Mouse (Mus musculus) kidney, embryonic 15.5 days (tissue): ENCODE data around the gene Atp6v1a. TPM values are rescaled to one million over a fixed set of nuclear protein-coding genes. Genes with fewer than 3 reads are reported as not detected.

Source experiments
- ATAC-seq: fragments of 200-750 bp; cut with Nextera tagmentation; replicated peaks from 2 replicates; pipeline ENCODE4 v1.8.0; 2017; ENCODE audit warnings: moderate TSS enrichment; ENCODE audit not compliant: low FRiP score
- H3K27ac ChIP-seq: fragments of 300-500 bp; sonication (generic); 2 replicates; pipeline ENCODE4 v1.5.1; 2015; ENCODE audit warnings: mild to moderate bottlenecking, inconsistent platforms
- H3K27me3 ChIP-seq: fragments of 300-500 bp; sonication (generic); 2 replicates; pipeline ENCODE4 v1.6.1; 2015; ENCODE audit warnings: inconsistent platforms
- H3K36me3 ChIP-seq: fragments of 300-500 bp; sonication (generic); 2 replicates; pipeline ENCODE4 v1.6.1; 2015; ENCODE audit warnings: inconsistent platforms
- H3K4me1 ChIP-seq: fragments of 300-500 bp; sonication (generic); 2 replicates; pipeline ENCODE4 v1.6.1; 2015; ENCODE audit warnings: inconsistent platforms
- H3K4me2 ChIP-seq: fragments of 300-500 bp; sonication (generic); 2 replicates; pipeline ENCODE4 v1.6.1; 2015; ENCODE audit warnings: moderate library complexity, mild to moderate bottlenecking, inconsistent platforms
- H3K4me3 ChIP-seq: fragments of 300-500 bp; sonication (generic); replicated peaks from 2 replicates; pipeline ENCODE4 v1.5.1; 2015; ENCODE audit warnings: mild to moderate bottlenecking, inconsistent platforms
- H3K9ac ChIP-seq: fragments of 300-500 bp; sonication (generic); 2 replicates; pipeline ENCODE4 v1.6.1; 2015; ENCODE audit warnings: mild to moderate bottlenecking, inconsistent platforms
- H3K9me3 ChIP-seq: fragments of 300-500 bp; sonication (generic); replicated peaks from 2 replicates; pipeline ENCODE4 v1.6.1; 2016; ENCODE audit warnings: inconsistent platforms
- WGBS: fragments of 180-500 bp; shearing (Covaris S2); methylation state at CpG from one replicate; pipeline ENCODE4 v1.1.7; 2015; ENCODE audit warnings: mixed read lengths; 5-methylcytosine and 5-hydroxymethylcytosine counted together
- polyA plus RNA-seq: library from polyadenylated mRNA; unstranded; fragments of >200 nt; fragmentation: Nextera tagmentation; extraction: Ambion mirVana; gene quantifications from 2 replicates; pipeline ENCODE4 v1.2.1, GENCODE M21; 2015

Gene Atp6v1a
- polyA plus RNA-seq, 1 experiment from 2014 or later: 77.5 TPM

DNA sequence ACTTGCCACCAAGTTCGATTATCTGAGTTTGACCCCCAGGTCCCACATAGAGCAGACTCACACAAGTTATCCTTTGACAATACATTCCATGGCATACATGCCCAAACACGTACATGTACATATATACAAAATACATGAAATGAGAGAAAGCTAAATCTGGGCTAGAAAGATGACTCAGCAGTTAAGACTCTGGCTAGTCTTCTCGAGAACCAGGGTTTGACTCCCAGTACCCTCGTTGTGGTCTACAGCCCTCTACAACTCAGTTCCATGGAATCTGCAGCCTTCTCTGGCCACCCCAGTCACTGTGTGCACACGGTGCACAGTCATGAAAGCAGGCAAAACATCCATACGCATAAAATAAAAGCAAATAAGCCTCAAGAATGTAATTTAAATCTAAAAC lies 87.1 kb downstream of the Atp6v1a start:
- no peaks in the 10 kb centered on the region for H3K36me3 ChIP-seq
- no peak overlapping the region for H3K4me3 ChIP-seq
- WGBS: 84% methylated on average over 6 of the region's 6 CpGs
- H3K9ac ChIP-seq: no peak overlapping the region
- no peaks in the 10 kb centered on the region for H3K4me1 ChIP-seq
- no peaks in the 10 kb centered on the region for H3K27me3 ChIP-seq
- no peak for ATAC-seq
- H3K27ac ChIP-seq: no peak overlapping the region
- no peak overlapping the region for H3K4me2 ChIP-seq
- no peaks in the 10 kb centered on the region for H3K9me3 ChIP-seq

DNA sequence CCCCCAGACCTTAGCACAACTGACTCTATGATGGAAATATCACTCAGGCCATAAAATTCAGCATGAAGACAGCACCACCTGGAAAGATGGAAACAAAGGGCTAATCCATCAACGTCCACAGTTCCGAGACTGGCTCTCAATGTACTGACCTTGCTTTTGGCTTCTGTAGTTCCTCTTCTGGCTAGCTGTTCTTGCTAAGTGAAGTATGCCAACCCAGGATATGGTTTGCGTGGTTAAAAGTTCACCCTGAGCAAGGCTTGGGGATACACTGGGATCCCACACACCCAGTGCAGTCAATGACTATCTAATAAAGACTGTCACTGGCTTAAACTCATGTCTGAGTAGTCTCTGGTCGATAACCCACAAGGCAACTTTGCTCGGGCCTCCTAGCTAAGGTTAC lies 89.4 kb downstream of the Atp6v1a start:
- 79% methylated on average over 5 of the region's 5 CpGs for WGBS
- H3K36me3 ChIP-seq: no peaks in the 10 kb centered on the region
- no peak overlapping the region for H3K4me2 ChIP-seq
- no peaks in the 10 kb centered on the region for H3K27me3 ChIP-seq
- no peak overlapping the region for H3K4me3 ChIP-seq
- no peaks in the 10 kb centered on the region for H3K4me1 ChIP-seq
- no peak overlapping the region for H3K27ac ChIP-seq
- no peak overlapping the region for H3K9ac ChIP-seq
- no peak for ATAC-seq
- no peaks in the 10 kb centered on the region for H3K9me3 ChIP-seq

DNA sequence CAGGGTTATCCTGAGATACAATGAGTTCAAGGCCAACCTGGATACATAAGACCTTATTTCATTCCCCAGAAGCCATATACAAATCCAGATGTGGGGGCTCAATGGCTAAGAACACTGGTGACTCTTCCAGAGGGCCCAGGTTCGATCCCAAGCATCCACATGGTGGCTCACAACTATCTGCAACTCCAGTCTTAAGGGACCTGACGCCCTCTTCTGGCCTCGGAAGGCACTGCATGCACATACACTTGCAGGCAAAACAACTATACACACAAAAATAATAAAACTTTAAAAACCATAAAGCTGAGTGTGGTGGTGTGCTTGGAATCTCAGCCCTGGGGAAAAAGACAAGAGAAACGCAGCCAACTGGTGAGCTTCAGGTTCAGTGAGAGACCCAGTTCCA lies 100.4 kb downstream of the Atp6v1a start:
- H3K27ac ChIP-seq: no peak overlapping the region
- no peak overlapping the region for H3K4me2 ChIP-seq
- no peak overlapping the region for H3K9ac ChIP-seq
- no peaks in the 10 kb centered on the region for H3K9me3 ChIP-seq
- no peaks in the 10 kb centered on the region for H3K27me3 ChIP-seq
- ATAC-seq: no peak
- H3K36me3 ChIP-seq: peaks cover 6% of the 10 kb centered on the region; the same call in 1 of the 2 replicates
- 83% methylated on average over 4 of the region's 4 CpGs for WGBS
- H3K4me1 ChIP-seq: no peaks in the 10 kb centered on the region
- no peak overlapping the region for H3K4me3 ChIP-seq

Other genes with a start within 250 kb of the Atp6v1a start
- 15.2 and 16.7 TPM in 2 replicates for gene Ccdc191, start 249.9 kb downstream of the Atp6v1a start, polyA plus RNA-seq
- gene Qtrt2, start 212.9 kb downstream of the Atp6v1a start, polyA plus RNA-seq: 30.3 and 34.5 TPM in 2 replicates
- gene Zdhhc23, start 159.9 kb downstream of the Atp6v1a start, polyA plus RNA-seq: 1.7 and 1.9 TPM in 2 replicates
- gene Gramd1c, start 76.4 kb downstream of the Atp6v1a start, polyA plus RNA-seq: 6.6 and 7.9 TPM in 2 replicates
- 114 and 130 TPM in 2 replicates for gene Naa50, start 125 bp upstream of the Atp6v1a start, polyA plus RNA-seq
- gene Usf3, start 33.5 kb upstream of the Atp6v1a start, polyA plus RNA-seq: 3.0 and 3.3 TPM in 2 replicates
- gene Sidt1, start 193.5 kb upstream of the Atp6v1a start, polyA plus RNA-seq: 0.80 and 0.99 TPM in 2 replicates
- gene Spice1, start 207.4 kb upstream of the Atp6v1a start, polyA plus RNA-seq: 28.1 and 31.2 TPM in 2 replicates